Mouse (Mus musculus) cerebellum, adult 2 months (tissue): ENCODE data around the gene Capn5.

ENCODE experiments used
- CTCF ChIP-seq: fragments of 200-500 bp; IDR thresholded peaks from 2 replicates; pipeline ENCODE4 v1.5.1; 2011; ENCODE audit warnings: low read depth, mild to moderate bottlenecking, control low read depth, low read length, moderate library complexity, borderline replicate concordance; ENCODE audit not compliant: insufficient read depth
- POLR2A ChIP-seq: fragments of 200-500 bp; IDR thresholded peaks from 2 replicates; pipeline ENCODE4 v1.6.1; 2011; ENCODE audit warnings: low read length, control low read depth, borderline replicate concordance; ENCODE audit not compliant: insufficient read depth

DNA sequence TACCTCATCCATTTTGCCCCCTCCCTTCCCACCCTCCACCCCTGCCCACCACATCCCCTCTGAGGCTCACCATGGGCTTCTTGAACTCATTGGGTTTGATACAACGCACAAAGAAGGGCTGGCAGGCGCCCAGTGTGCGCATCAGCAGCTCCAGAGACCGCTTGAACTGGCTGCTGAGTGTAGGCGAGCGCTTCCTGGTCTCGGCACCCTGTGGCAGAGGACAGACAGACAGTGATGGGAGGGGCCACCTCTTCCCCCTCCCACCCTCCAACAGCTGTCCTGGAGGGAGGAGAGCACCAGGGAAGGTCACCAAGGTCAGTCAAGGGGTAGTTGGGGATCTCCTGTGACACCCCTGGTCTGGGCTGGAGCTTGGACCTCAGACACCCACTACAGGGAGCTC, 92.8 kb downstream of the Capn5 start:
- TF ChIP-seq POLR2A, result no peak
- no peak for TF ChIP-seq CTCF
